13 mouse cellular contexts compared by ENCODE assay signal in the genomic region with DNA sequence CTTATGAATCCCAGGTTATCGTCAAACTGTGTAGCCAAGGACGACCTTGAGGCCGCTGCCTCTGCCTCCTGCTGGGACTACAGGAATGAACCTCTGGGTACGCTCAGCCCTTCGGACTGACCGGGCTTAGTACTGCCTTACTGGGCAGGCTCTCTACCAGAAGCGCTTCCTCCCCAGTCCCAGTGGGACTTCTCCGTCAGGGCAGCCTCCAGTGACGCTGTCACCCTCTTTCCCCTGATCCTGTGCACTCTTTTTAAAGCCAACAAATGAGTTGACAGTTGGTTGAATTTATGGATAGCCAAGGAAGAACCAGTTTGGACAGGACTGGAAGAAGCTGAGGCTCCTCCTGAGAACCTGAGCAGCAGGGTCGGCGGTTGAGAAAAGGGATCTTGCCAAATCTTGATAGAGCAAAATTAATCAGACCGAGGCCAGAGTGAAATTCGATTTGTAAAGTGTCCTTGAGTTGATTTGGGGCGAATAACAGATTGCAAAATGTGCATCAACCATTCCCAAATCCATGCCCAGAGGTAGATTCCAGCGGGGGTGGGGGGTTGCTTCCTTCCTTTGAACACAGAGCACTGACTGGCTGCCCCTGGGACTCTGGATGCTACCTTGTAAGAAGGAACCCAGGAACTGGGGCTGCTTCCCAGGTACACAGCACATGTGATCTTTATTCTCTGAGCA. TPM values are rescaled to one million over a fixed set of nuclear protein-coding genes. Genes with fewer than 3 reads are reported as not detected.
DNase-seq lines count a peak whose midpoint lies in the region; ATAC-seq and TF ChIP-seq lines count a peak whose summit lies in the region.
"Had no signal": no experiment of that assay in that cellular context is flagged by ENCODE, and none has a peak within 500 bp of the region (broad histone marks: within the 10 kb centered on the region; RNA-seq: fewer than 3 reads in every experiment).

No protein-coding gene starts in this region.

- no peaks in the 10 kb centered on the region; the same call in 1 of the 2 replicates for H3K36me3 ChIP-seq in kidney, adult 2 months (ENCODE audit: control insufficient read depth, insufficient read depth, low read length)
- H3K36me3 ChIP-seq in stomach, embryonic 16.5 days (ENCODE audit: control insufficient read depth, insufficient read depth, low read length): peaks cover 17% of the 10 kb centered on the region; the same call in 1 of the 2 replicates

- H3K9ac ChIP-seq in stomach, embryonic 16.5 days (ENCODE audit: low read length): no peak overlapping the region
- H3K9ac ChIP-seq: forebrain, embryonic 15.5 days; hindbrain, embryonic 12.5 days had no signal

- H3K4me1 ChIP-seq in kidney, adult 2 months (ENCODE audit: control insufficient read depth, insufficient read depth, low read length): peaks cover 14% of the 10 kb centered on the region
- peaks cover 10% of the 10 kb centered on the region; the same call in 1 of the 2 replicates for H3K4me1 ChIP-seq in stomach, embryonic 16.5 days (ENCODE audit: control insufficient read depth, insufficient read depth, low read length)
- H3K4me1 ChIP-seq: forebrain, embryonic 15.5 days had no signal

- intact Hi-C loops in heart, postnatal 25 days (cut with DNase I): no loop called here

- DNase-seq in heart, adult 9 months (ENCODE audit: low spot score in 2 of 2): peak; percentile 64 to 74
- no peak for DNase-seq in heart, postnatal 25 days (ENCODE audit: low spot score)
- DNase-seq in ovary, postnatal 36 days (ENCODE audit: low spot score): peak; percentile 40
- DNase-seq in ovary, adult 18-20 months (ENCODE audit: low spot score): no peak
- peak; percentile 82 for DNase-seq in kidney, adult 2 months
- DNase-seq in thymus, postnatal 36 days: no peak
- no peak for DNase-seq in embryo, embryonic 10 days (ENCODE audit: low spot score)
- DNase-seq: cerebellum, postnatal 25 days; lung, postnatal 14 days; right cerebral cortex, postnatal 4 days had no signal

- H3K27me3 ChIP-seq in kidney, adult 2 months (replicated peaks; ENCODE audit: control insufficient read depth, insufficient read depth, low read length): no peaks in the 10 kb centered on the region
- no peaks in the 10 kb centered on the region for H3K27me3 ChIP-seq in stomach, embryonic 16.5 days (ENCODE audit: control insufficient read depth, insufficient read depth, low read length)

- TF ChIP-seq POLR2A in kidney, adult 2 months (IDR thresholded peaks at IDR 0.05; ENCODE audit: low read depth, low read length): no peak

- H3K9me3 ChIP-seq in stomach, embryonic 16.5 days (replicated peaks; ENCODE audit: control insufficient read depth, low read length): no peaks in the 10 kb centered on the region
- H3K9me3 ChIP-seq: forebrain, embryonic 15.5 days; hindbrain, embryonic 12.5 days had no signal

- H3K4me2 ChIP-seq in stomach, embryonic 16.5 days (ENCODE audit: low read depth, low read length): no peak overlapping the region
- H3K4me2 ChIP-seq: forebrain, embryonic 15.5 days; hindbrain, embryonic 12.5 days had no signal

- WGBS in kidney, adult 2 months: 20% methylated on average over 15 of the region's 15 CpGs
- 66% methylated on average over 15 of the region's 15 CpGs for WGBS in stomach, embryonic 16.5 days

- TF ChIP-seq CTCF in kidney, adult 2 months (conservative IDR thresholded peaks at IDR 0.05; ENCODE audit: insufficient read depth, insufficient read length, low read depth, low read length): 0 out of 2 replicates have a peak, but pooled peaks have one; percentile 21

- H3K4me3 ChIP-seq in kidney, adult 2 months (ENCODE audit: insufficient read depth, low read depth, low read length): no peak overlapping the region
- no peak overlapping the region for H3K4me3 ChIP-seq in stomach, embryonic 16.5 days (replicated peaks; ENCODE audit: low read length)
- H3K4me3 ChIP-seq: forebrain, embryonic 15.5 days; hindbrain, embryonic 12.5 days had no signal

- H3K27ac ChIP-seq in kidney, adult 2 months (ENCODE audit: insufficient read depth, low read depth, low read length): peak overlapping the region; percentile 80
- H3K27ac ChIP-seq in stomach, embryonic 16.5 days (ENCODE audit: low read length): peak overlapping the region; percentile 34
- H3K27ac ChIP-seq: forebrain, embryonic 15.5 days; hindbrain, embryonic 12.5 days had no signal

- ATAC-seq in stomach, embryonic 16.5 days (ENCODE audit: insufficient read depth, low FRiP score): no peak
- ATAC-seq: forebrain, embryonic 15.5 days had no signal

RNA-seq across cellular contexts. Expression of a gene that starts 9.8 kb away (rescaled TPM):
- total RNA-seq in heart, postnatal 25 days (2021): not detected
- 1.3 and 1.6 TPM in 2 replicates for polyA plus RNA-seq in kidney, adult 2 months (2012; rRNA removed)
- polyA plus RNA-seq in stomach, embryonic 16.5 days (2015; fragmentation: Nextera tagmentation; extraction: Ambion mirVana): not detected in 2 replicates

RNA-seq across cellular contexts. Expression of a gene that starts 22.6 kb away (rescaled TPM):
- total RNA-seq in heart, postnatal 25 days (2021): 10 to 100 TPM; 33.1 to 34.4 TPM
- 59.0 and 72.5 TPM in 2 replicates for polyA plus RNA-seq in kidney, adult 2 months (2012; rRNA removed)
- polyA plus RNA-seq in stomach, embryonic 16.5 days (2015; fragmentation: Nextera tagmentation; extraction: Ambion mirVana): 1.7 TPM in 2 replicates

RNA-seq across cellular contexts. Expression of a gene that starts 35.3 kb away (rescaled TPM):
- under 1 TPM; 0.81 to 0.87 TPM for total RNA-seq in heart, postnatal 25 days (2021)
- polyA plus RNA-seq in kidney, adult 2 months (2012; rRNA removed): 4.5 and 12.6 TPM in 2 replicates
- 2.6 and 3.5 TPM in 2 replicates for polyA plus RNA-seq in stomach, embryonic 16.5 days (2015; fragmentation: Nextera tagmentation; extraction: Ambion mirVana)

RNA-seq across cellular contexts. Expression of a gene that starts 37.3 kb away (rescaled TPM):
- 10 to 100 TPM; 35.3 to 49.1 TPM for total RNA-seq in heart, postnatal 25 days (2021)
- 15.5 and 17.3 TPM in 2 replicates for polyA plus RNA-seq in kidney, adult 2 months (2012; rRNA removed)
- 10.4 and 15.1 TPM in 2 replicates for polyA plus RNA-seq in stomach, embryonic 16.5 days (2015; fragmentation: Nextera tagmentation; extraction: Ambion mirVana)

Comparison
In these comparisons a context has a peak if more than half of its experiments do, and no peak if none do; other contexts are left out.
1. DNase-seq: peak in heart, adult 9 months (2 of 2), ovary, postnatal 36 days (single experiment) and kidney, adult 2 months (single experiment); none in heart, postnatal 25 days (single experiment), ovary, adult 18-20 months (single experiment), thymus, postnatal 36 days (0 of 2) and embryo, embryonic 10 days (single experiment).
2. RNA of a gene that starts 22.6 kb away (polyA plus RNA-seq): 59.0 to 72.5 TPM in kidney, adult 2 months; 1.7 TPM in stomach, embryonic 16.5 days; every median in the first group is over 10 times any median in the second.